Mouse (Mus musculus) kidney, postnatal 4 days (tissue): ENCODE measurements at regions not wholly inside any gene's neighbourhood (a gene's known extent, or its start where the extent isn't known, plus 50 kb on each side); places are given as distances from the start of the nearest gene placed in this dataset.

Experiments
- DNase-seq, 2 experiments: peaks; one replicate each; pipeline ENCODE4 v3.0.0; 2021; ENCODE audit warnings: mixed read lengths in 2 of 2

GRCm38 (mm10) chr3:103464729-103465128 lies 110.3 kb upstream of the Syt6 start:
- DNase-seq: no peak

- DNase-seq: peak in 1 of 2 experiments; percentile 18
Measured at GRCm38 (mm10) chr3:103465132-103465690, 109.8 kb upstream of the Syt6 start.

GRCm38 (mm10) chr3:103465948-103466347 lies 109.1 kb upstream of the Syt6 start:
- DNase-seq: no peak

- no peak for DNase-seq
Measured at GRCm38 (mm10) chr3:103470586-103471400, 104.2 kb upstream of the Syt6 start.

GRCm38 (mm10) chr3:103472598-103472997 lies 102.4 kb upstream of the Syt6 start:
- DNase-seq: no peak

- DNase-seq: peak; percentile 36 to 43
Measured at GRCm38 (mm10) chr3:103473336-103473735, 101.7 kb upstream of the Syt6 start.

- no peak for DNase-seq
Measured at GRCm38 (mm10) chr3:103479845-103480543, 95.0 kb upstream of the Syt6 start.

- DNase-seq: no peak
Measured at GRCm38 (mm10) chr3:103480676-103481075, 94.4 kb upstream of the Syt6 start.

GRCm38 (mm10) chr3:103483316-103483715 lies 91.7 kb upstream of the Syt6 start:
- DNase-seq: no peak

- DNase-seq: no peak
Measured at GRCm38 (mm10) chr3:103483762-103484161, 91.3 kb upstream of the Syt6 start.

GRCm38 (mm10) chr3:103489786-103490185 lies 85.2 kb upstream of the Syt6 start:
- DNase-seq: no peak

GRCm38 (mm10) chr3:103490966-103491365 lies 84.1 kb upstream of the Syt6 start:
- no peak for DNase-seq

GRCm38 (mm10) chr3:103492211-103492610 lies 82.8 kb upstream of the Syt6 start:
- no peak for DNase-seq

GRCm38 (mm10) chr3:103493623-103494022 lies 81.4 kb upstream of the Syt6 start:
- no peak for DNase-seq

GRCm38 (mm10) chr3:103494043-103494442 lies 81.0 kb upstream of the Syt6 start:
- DNase-seq: no peak

GRCm38 (mm10) chr3:103496083-103496482 lies 78.9 kb upstream of the Syt6 start:
- DNase-seq: no peak

GRCm38 (mm10) chr3:103496683-103497082 lies 78.3 kb upstream of the Syt6 start:
- DNase-seq: no peak

GRCm38 (mm10) chr3:103497696-103498095 lies 77.3 kb upstream of the Syt6 start:
- DNase-seq: no peak

- no peak for DNase-seq
Measured at GRCm38 (mm10) chr3:103498458-103498857, 76.6 kb upstream of the Syt6 start.

- DNase-seq: no peak
Measured at GRCm38 (mm10) chr3:103499801-103500200, 75.2 kb upstream of the Syt6 start.

- no peak for DNase-seq
Measured at GRCm38 (mm10) chr3:103500366-103500765, 74.7 kb upstream of the Syt6 start.

- DNase-seq: no peak
Measured at GRCm38 (mm10) chr3:103504160-103504559, 70.9 kb upstream of the Syt6 start.

GRCm38 (mm10) chr3:103513411-103513810 lies 61.6 kb upstream of the Syt6 start:
- no peak for DNase-seq

- DNase-seq: no peak
Measured at GRCm38 (mm10) chr3:103514061-103514460, 61.0 kb upstream of the Syt6 start.
